Mouse (Mus musculus) embryonic fibroblast, embryonic 13.5 days (primary cell): Measurements from ENCODE around the gene Phospho2. TPM values are rescaled to one million over a fixed set of nuclear protein-coding genes. Genes with fewer than 3 reads are reported as not detected.

ENCODE experiments used
- H3K27ac ChIP-seq: 2 replicates; pipeline ENCODE4 v1.5.1; 2012; ENCODE audit warnings: low read length, control low read depth, inconsistent platforms; ENCODE audit not compliant: insufficient read depth
- H3K4me1 ChIP-seq: 2 replicates; pipeline ENCODE4 v1.6.1; 2011; ENCODE audit warnings: low read length; ENCODE audit not compliant: control insufficient read depth, insufficient read depth
- H3K4me3 ChIP-seq: 2 replicates; pipeline ENCODE4 v1.5.1; 2011; ENCODE audit warnings: mild to moderate bottlenecking, control low read depth, low read length; ENCODE audit not compliant: insufficient read depth
- CTCF ChIP-seq: IDR thresholded peaks from 2 replicates; pipeline ENCODE4 v1.5.1; 2011; ENCODE audit warnings: mild to moderate bottlenecking, control low read depth, low read length, moderate library complexity, borderline replicate concordance; ENCODE audit not compliant: insufficient read depth
- POLR2A ChIP-seq: IDR thresholded peaks from 2 replicates; pipeline ENCODE4 v1.6.1; 2011; ENCODE audit warnings: low read depth, mild to moderate bottlenecking, control low read depth, low read length, moderate library complexity
- polyA plus RNA-seq: library from polyadenylated mRNA; stranded (reverse); fragments of >200 nt; gene quantifications from 2 replicates; pipeline ENCODE4 v1.2.4, GENCODE M21; 2011; ENCODE audit warnings: low read depth; ENCODE audit not compliant: missing spikeins, insufficient read length

The Phospho2 gene
- polyA plus RNA-seq, 1 experiment: 22.5 TPM

- H3K4me1 ChIP-seq: 0 out of 2 replicates have a peak, but pooled peaks cover 2% of the 10 kb centered on the region
- no peak overlapping the region for H3K27ac ChIP-seq
- no peak overlapping the region for H3K4me3 ChIP-seq
- TF ChIP-seq CTCF (no peak), POLR2A (no peak)
These were observed 49.3 kb downstream of the Phospho2 start for GRCm38 (mm10) chr2:69838707-69839106.

DNA sequence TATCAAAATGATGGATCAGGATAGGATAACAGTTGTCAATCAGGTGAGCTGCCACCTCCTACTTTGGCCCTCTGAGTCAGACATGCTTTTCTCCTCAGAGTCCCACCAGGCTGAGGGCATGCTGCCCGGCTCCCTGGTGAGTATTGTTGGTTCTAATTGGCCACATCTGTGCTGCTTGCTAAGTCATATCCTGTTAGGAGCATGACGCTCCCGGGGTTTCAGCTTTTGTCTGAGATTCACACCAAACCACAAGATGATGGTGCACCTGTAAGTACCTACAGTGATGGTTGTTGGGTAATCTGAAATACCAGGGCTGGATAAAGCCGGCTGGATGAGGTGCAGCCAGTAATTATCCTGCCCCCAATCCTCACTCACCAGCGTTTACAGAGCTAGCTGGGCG, 50.8 kb downstream of the Phospho2 start:
- Histone ChIP-seq H3K4me1 (0 out of 2 replicates have a peak, but pooled peaks cover 2% of the 10 kb centered on the region), H3K27ac (no peak overlapping the region), H3K4me3 (no peak overlapping the region)
- no peak for TF ChIP-seq POLR2A
- no peak for TF ChIP-seq CTCF

GRCm38 (mm10) chr2:69849215-69849614, 59.8 kb downstream of the Phospho2 start:
- Histone ChIP-seq H3K27ac (no peak overlapping the region), H3K4me3 (no peak overlapping the region), H3K4me1 (no peaks in the 10 kb centered on the region)
- TF ChIP-seq POLR2A (no peak), CTCF (no peak)

Other genes with a start within 250 kb of the Phospho2 start
- 1.3 and 1.5 TPM in 2 replicates for gene Lrp2, start 203.6 kb upstream of the Phospho2 start, polyA plus RNA-seq
- gene Bbs5, start 142.5 kb upstream of the Phospho2 start, polyA plus RNA-seq: 19.3 and 20.2 TPM in 2 replicates
- gene Klhl41, start 119.5 kb upstream of the Phospho2 start, polyA plus RNA-seq: 0.38 and 0.47 TPM in 2 replicates
- 9.6 and 11.3 TPM in 2 replicates for gene Fastkd1, start 76.1 kb upstream of the Phospho2 start, polyA plus RNA-seq
- gene Ppig, start 67.1 kb upstream of the Phospho2 start, polyA plus RNA-seq: 130 and 149 TPM in 2 replicates
- gene Ccdc173, start within 50 bp of the Phospho2 start, polyA plus RNA-seq: 1.1 and 1.8 TPM in 2 replicates
- gene Klhl23, start 32.3 kb downstream of the Phospho2 start, polyA plus RNA-seq: 22.5 and 30.2 TPM in 2 replicates
- gene Ssb, start 71.9 kb downstream of the Phospho2 start, polyA plus RNA-seq: 259 and 260 TPM in 2 replicates
- gene Mettl5, start 96.0 kb downstream of the Phospho2 start, polyA plus RNA-seq: 14.4 and 17.0 TPM in 2 replicates
- gene Ubr3, start 107.6 kb downstream of the Phospho2 start, polyA plus RNA-seq: 50.7 and 52.7 TPM in 2 replicates
- not detected in 2 replicates for gene Myo3b, start 249.5 kb downstream of the Phospho2 start, polyA plus RNA-seq